Mouse (Mus musculus) urinary bladder, adult 2 months (tissue): ENCODE results near the gene Trir. TPM values are rescaled to one million over a fixed set of nuclear protein-coding genes. Genes with fewer than 3 reads are reported as not detected.

Source experiments
- DNase-seq: peaks from one replicate; pipeline ENCODE4 v3.0.0; 2022; ENCODE audit warnings: low spot score
- polyA plus RNA-seq: library from polyadenylated mRNA; depleted of rRNA; stranded (reverse); fragments of >200 nt; gene quantifications from 2 replicates; pipeline ENCODE4 v1.2.3, GENCODE M21; 2012; rRNA removed

Trir gene
- polyA plus RNA-seq: 109 and 140 TPM in 2 replicates

DNA sequence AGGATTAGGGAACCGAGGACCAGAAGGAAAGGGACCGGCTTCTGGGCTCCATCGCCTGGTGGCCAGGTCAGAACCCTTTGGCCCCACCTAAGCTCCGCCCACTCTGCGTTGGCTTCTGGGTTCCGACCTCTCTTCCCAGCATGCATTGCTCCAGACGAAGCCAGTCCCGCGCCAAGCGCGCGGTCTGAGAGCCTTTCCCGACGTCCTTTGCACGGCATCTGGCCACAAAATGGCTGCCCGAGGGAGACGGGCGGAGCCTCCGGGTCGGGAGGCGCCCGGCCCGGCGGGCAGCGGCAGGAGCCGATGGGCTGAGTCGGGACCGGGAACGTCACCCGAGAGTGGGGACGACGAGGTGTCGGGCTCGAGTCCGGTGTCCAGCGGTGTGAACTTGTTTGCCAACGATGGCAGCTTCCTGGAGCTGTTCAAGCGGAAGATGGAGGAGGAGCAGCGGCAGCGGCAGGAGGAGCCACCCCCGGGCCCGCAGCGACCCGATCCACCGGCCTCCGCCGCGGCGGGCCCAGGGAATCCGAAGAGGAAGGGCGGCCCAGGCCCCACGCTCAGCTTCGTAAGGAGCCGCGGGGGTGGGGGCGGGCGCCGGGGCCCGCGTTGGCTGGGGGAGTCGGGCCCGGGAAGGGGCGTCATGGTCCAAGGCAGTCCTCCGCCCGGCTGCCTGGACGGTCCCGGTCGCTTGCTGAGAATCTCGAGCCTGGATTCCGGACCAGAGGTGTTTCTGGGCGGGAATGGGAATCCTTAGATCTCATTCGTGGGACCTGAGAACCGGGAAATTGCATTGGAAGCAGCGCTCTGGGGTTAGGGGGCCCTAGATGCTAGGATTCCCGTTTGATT is at the start of gene Trir:
TSS of gene Trir (plus strand) at position 154 of the 846 bp plus-strand sequence.
- peak; percentile 97 for DNase-seq

- DNase-seq: peak; percentile 70
Observed at GRCm38 (mm10) chr8:84977435-84978247, 49.0 kb upstream of the Trir start.

DNA sequence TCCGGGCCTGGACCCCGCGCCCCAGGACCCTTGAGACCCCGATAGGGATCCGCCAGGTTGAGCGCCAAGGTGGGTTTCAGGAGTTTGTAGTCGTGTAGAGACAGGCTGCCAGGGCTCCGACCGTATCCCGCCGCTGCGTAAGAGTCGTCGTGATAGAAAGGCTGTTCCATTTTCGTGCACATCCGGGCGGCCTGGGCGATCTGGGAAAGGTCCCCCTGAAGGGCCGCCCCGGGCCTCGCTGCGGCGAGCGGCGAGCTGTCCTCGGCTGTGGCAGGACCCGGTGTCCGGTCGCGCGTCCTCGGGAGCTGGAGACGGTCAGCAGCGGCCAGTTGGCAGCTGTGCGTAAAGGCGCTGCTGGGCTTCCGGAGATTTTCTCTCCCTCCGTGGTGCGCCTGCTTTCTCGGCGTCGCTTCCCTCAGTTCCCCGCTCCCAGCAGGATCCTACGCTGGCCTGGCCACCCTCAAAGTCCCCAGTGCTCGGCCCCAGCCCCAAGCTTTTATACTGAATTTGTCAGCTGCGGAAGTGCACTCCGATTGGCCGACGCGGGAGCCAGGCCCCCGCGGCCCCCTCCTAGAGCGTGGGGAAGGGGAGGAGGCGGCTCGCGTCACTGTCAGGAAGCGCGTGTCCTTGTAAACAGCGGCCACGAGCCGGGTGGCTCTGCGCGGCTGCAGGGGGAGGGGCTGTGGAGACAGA is 48.2 kb upstream of the Trir start, which contains the start of gene Junb:
TSS of gene Junb (minus strand) at position 471 of the 693 bp plus-strand sequence.
- DNase-seq: peak; percentile 100

- DNase-seq: peak; percentile 96
Observed at GRCm38 (mm10) chr8:84979599-84980421, 46.8 kb upstream of the Trir start.

DNA sequence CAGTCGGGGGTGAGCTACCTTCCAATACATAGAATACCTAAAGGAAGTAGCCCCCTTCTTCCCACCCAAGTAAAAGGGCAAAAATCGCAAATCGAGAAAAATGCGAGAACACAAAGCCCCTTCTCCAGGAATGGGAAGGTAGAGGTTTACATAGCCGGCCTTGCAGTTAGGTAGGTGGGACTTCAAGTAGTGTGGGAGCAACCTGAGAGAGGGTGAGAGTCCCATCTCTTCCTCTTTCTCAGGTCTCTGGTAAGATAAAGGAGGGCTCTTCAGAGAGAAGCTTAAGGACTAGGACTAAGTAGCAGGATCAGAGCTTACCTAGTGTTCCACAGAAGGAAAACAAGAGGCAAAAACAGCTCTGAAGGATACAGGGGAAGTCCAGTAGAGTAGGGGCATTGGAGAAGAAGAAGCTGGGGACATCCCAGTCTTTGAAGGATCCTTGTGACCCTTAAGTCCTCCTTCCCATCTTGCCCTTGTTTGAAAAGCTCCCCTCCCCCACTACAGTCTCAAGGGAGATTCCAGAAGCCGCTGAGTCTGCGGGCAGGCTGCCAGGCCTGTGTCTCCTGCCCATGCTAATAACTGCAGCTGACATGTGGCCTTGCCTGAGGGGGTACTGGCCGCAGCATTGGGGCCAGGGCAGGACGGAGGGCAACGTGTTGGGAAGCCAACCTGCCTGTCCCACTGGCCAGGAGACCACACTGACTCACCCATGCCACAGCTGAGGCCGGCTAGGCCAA is 45.8 kb upstream of the Trir start:
- peak; percentile 77 for DNase-seq

DNA sequence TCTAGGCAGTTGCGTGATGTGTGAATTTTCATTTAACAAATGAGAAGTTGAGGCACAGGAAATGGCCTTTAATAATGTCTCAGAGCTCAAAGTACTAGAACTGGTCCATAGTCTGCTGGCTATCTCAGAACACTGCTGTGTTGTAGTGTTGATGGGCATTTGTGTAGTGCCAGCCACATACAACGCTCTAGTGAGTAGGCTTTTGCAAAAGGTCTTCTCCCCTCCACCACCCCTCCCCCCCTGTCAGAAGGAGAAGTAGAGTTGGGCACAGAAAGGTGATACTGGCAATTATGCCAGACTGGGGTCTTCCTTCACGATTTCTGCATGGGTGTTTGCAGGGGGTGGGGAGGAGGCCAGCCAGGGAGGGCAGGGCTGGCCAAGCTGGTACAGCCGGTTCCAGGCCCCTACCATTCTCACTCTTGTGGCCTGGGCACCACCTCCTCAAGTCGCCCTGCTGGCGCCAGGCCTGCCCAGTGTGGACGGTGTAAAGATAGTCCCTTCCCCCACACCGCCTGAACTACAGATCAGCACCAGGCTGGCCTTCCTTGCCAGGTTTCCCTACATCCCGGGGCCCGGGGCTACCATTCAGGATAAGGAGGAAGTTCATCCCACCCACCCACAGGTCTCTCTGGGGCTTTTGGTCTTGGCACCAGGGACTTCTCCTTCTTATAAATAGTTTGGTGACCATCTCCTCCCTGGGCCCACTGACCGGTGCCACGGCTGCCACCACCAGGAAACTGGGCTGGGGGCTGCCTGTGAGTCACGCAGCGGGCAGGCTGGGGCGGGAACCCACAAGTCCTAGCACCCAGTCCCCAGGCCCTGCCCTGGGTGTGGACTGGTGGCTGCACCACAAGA is 44.8 kb upstream of the Trir start:
- peak; percentile 71 for DNase-seq

DNA sequence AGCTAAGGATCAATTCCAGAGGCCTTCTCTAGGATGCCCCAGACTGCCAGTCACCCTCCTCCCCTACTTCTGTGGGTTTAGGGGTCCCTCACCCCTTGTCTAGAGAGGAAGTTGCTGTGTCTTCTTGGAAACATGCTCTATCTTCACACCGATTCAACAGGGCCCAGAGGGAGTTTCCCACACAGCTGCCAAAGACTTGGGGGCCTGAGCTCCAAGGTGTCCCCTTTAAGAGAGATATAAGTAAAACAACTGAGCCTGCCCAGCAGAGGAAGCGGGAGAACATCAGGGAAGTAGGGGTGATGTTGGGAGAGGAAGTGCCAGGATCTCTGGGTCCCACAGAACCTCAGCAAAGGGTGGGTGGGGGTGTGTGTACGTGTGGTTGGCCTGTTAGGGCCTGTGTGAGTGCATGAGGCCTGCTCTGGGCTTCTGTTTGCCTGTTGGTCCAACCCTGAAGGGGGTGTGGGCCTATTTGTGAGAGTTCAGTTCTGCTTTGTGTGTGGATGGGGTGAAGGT is 44.1 kb upstream of the Trir start:
- no peak for DNase-seq

DNA sequence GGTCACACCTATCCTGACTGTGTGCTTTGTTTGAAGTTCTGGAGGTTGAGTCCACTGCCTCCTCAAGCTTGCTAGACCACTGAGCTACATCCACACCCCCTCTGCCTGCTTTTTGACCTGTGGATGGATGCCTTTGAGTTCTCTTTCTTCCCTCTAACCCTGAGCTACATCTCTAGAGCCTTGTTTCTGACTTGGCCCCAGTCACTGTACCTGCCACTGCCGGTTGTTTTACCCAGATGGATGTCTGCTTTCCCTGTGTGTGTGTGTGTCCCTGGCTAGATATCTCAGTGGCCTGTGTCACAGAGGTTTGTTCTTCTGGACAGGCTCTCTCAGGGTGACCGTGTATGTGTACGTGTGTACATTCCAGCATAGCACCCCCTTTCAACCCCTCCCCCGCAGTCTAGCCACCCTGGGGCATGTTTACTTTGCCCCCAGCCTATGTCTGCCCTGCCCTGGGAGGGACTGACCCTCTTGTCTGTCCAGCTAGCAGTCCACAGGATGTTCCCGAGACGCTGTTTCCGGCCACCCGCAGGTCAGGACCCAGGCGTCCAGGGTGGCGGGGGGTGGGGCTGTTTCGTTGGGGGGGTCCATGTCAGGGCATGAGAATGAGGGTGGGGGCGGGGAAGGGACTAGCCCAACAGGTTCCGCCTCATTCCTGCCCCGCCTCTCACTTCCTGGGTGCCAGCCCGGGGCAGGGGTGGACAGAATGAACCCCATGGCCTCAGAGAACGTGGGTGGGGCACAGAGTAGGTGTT is 42.2 kb upstream of the Trir start:
- peak; percentile 59 for DNase-seq

GRCm38 (mm10) chr8:84985049-84985683 is 41.5 kb upstream of the Trir start:
- DNase-seq: no peak

GRCm38 (mm10) chr8:84985684-84986378 is 40.8 kb upstream of the Trir start:
- DNase-seq: peak; percentile 82

- no peak for DNase-seq
Observed at GRCm38 (mm10) chr8:84986379-84986945, 40.2 kb upstream of the Trir start.

- DNase-seq: no peak
Observed at GRCm38 (mm10) chr8:84987388-84987787, 39.2 kb upstream of the Trir start.

DNA sequence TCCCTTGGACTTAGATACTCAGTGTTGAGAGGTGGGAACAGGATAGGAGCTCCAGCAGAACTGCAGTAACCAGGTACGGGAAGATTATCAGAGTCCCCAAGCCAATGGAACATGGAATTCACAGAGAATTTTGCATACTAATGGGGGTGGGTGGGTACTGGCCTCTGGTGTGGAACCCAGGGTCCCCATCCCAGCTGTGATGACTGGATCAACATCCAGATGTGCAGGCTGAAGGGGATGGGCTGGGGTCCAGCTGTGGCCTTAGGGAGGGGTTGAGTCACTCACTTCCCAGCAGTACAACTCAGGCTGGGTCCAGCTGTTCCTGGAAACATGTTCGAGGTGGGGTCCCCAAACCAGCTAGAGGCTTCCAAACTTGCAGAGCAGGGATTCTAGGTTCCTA is 38.7 kb upstream of the Trir start:
- no peak for DNase-seq

GRCm38 (mm10) chr8:84989311-84989731 is 37.3 kb upstream of the Trir start:
- peak; percentile 53 for DNase-seq

DNA sequence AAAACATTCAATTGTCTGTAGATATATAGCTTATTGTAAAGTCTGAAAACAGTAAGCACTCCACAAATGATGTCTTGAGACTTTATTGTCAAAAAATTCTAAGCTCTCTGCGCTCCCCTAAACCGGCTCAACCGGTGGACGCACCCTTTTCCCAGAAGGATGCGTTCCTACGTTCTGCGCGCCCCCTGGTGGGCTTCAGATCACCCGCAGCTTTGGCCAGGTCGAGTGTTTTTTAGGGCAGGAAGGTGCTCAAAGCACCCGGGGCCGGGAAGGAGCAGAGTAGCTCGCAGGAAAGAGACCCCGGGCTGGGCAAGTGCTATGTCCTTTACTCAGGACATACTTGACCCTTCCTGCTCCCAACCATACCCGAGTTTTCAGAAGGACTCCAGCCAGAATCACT is 36.8 kb upstream of the Trir start:
- DNase-seq: peak; percentile 92

GRCm38 (mm10) chr8:84990349-84990748 is 36.3 kb upstream of the Trir start, which contains the start of gene Hook2:
Gene Hook2, plus strand, starts transcription at chr8:84990603.
- peak; percentile 83 for DNase-seq

DNA sequence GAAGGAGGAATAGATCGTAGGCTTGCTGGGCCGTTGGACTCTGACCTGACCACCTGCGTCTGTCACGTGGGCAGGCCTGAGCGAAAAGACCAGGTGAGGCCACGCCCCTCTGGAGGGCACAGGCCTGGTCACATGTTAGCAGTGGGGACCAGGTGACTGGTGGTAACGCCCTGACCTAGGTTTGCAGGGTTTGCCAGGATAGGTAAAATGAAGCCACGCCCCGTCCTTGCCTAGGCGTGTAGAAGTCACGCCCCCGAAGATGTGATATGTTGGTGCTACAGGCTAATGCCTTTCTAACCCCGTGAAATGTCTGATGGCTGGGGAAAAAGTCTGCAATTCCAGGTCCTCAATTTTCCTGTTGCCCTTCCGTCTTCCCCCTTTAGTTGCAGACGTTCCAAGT is 35.8 kb upstream of the Trir start:
- DNase-seq: peak; percentile 56
